8 mouse cellular contexts compared by ENCODE assay signal in the genomic region with DNA sequence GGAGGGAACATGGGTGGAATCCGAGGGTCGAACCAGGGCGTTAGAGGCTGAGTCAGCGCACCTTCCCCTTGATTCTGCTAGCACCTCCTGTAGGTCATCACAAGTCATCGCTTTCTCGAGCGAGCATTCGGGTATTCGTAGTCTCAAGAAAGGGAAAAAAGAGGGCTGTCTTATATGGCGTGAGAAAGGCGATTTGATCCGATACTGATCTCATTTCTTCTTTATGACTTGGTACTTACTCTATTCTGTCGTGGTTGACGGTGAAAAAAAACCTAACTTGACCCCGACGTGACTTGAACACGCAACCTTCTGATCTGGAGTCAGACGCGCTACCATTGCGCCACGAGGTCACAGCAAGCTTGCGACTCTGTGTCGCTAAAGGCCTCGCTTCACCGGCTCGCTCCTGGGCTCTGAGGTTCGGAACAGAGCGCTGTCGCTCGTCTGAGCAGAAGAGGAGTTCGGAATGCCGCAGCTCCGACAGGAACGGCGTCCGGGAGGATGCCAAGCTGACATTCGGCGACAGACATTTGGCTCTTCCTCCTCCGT. TPM values are rescaled to one million over a fixed set of nuclear protein-coding genes. Genes with fewer than 3 reads are reported as not detected.
DNase-seq lines count a peak whose midpoint lies in the region; ATAC-seq lines count a peak whose summit lies in the region.

No protein-coding gene starts in this region.

- DNase-seq in adrenal gland, adult 8-10 months = peak; percentile 90
- peak; percentile 98 for DNase-seq in embryo, embryonic 9.5 days (ENCODE audit: extremely low spot score)
- peak; percentile 81 to 85 for DNase-seq in gastrocnemius, postnatal 4 days (ENCODE audit: low spot score in 2 of 2)
- DNase-seq in left cerebral cortex, postnatal 14 days (ENCODE audit: low spot score in 2 of 2) = peak; percentile 88 to 96
- peak; percentile 84 for DNase-seq in right cerebral cortex, postnatal 14 days
- peak; percentile 95 for DNase-seq in urinary bladder, postnatal 25 days (ENCODE audit: low spot score)

- H3K9me3 ChIP-seq in intestine, embryonic 15.5 days = no peaks in the 10 kb centered on the region

- peak overlapping the region; percentile 58 for H3K9ac ChIP-seq in intestine, embryonic 15.5 days

- ATAC-seq in intestine, embryonic 15.5 days = peak; percentile 90
- peak; percentile 72 for ATAC-seq in megakaryocyte-erythroid progenitor cell, adult 5-6 weeks (replicated peaks; ENCODE audit: low FRiP score, low TSS enrichment, poor library complexity, severe bottlenecking)

- no peaks in the 10 kb centered on the region for H3K4me1 ChIP-seq in intestine, embryonic 15.5 days (replicated peaks)

- peak overlapping the region; percentile 97 for H3K27ac ChIP-seq in intestine, embryonic 15.5 days

- peak overlapping the region; percentile 72 for H3K4me3 ChIP-seq in intestine, embryonic 15.5 days (replicated peaks)

- under 1% methylated on average over 39 of the region's 39 CpGs for WGBS in intestine, embryonic 15.5 days

- intact Hi-C loops in left cerebral cortex, postnatal 14 days (cut with DNase I) = loop anchor here (2.0 to 5.0 kb wide), 3 partner anchors 60 to 303 kb away; no protein-coding TSS in a partner anchor

- no peaks in the 10 kb centered on the region for H3K27me3 ChIP-seq in intestine, embryonic 15.5 days (replicated peaks)

- no peaks in the 10 kb centered on the region for H3K36me3 ChIP-seq in intestine, embryonic 15.5 days

- peak overlapping the region; percentile 64 for H3K4me2 ChIP-seq in intestine, embryonic 15.5 days (replicated peaks)

RNA-seq across cellular contexts. Expression of gene Slc47a1, which starts 29.6 kb away (rescaled TPM):
- total RNA-seq in adrenal gland, adult 8-10 months (2022) = 1 to 10 TPM in 2 of 4 experiments, under 1 TPM in 2; 0.43 to 2.9 (median 0.96) TPM
- total RNA-seq in gastrocnemius, postnatal 4 days (2021) = 1 to 10 TPM; 2.5 to 3.4 TPM
- polyA plus RNA-seq in intestine, embryonic 15.5 days (2015; fragmentation: Nextera tagmentation; extraction: Ambion mirVana) = 4.8 and 5.9 TPM in 2 replicates
- 1 to 10 TPM; 3.7 to 4.1 TPM for total RNA-seq in left cerebral cortex, postnatal 14 days (2021)
- total RNA-seq in megakaryocyte-erythroid progenitor cell, adult 5-6 weeks (2014; fragmentation: Nextera tagmentation) = not detected in 2 replicates
- not detected in 2 replicates for total RNA-seq in megakaryocyte-erythroid progenitor cell, adult 5-6 weeks (2017)

RNA-seq across cellular contexts. Expression of gene Rnf112, which starts 46.2 kb away (rescaled TPM):
- 1 to 10 TPM; 1.7 to 2.3 (median 2.0) TPM for total RNA-seq in adrenal gland, adult 8-10 months (2022)
- 1 to 10 TPM; 1.5 to 1.6 TPM for total RNA-seq in gastrocnemius, postnatal 4 days (2021)
- polyA plus RNA-seq in intestine, embryonic 15.5 days (2015; fragmentation: Nextera tagmentation; extraction: Ambion mirVana) = 1.6 and 1.7 TPM in 2 replicates
- 100 to 1,000 TPM; 275 to 322 TPM for total RNA-seq in left cerebral cortex, postnatal 14 days (2021)
- not detected in 2 replicates for total RNA-seq in megakaryocyte-erythroid progenitor cell, adult 5-6 weeks (2014; fragmentation: Nextera tagmentation)
- total RNA-seq in megakaryocyte-erythroid progenitor cell, adult 5-6 weeks (2017) = not detected in 2 replicates

Comparison
In these comparisons a context has a peak if more than half of its experiments do, and no peak if none do; other contexts are left out.
1. Peak in every context shown above with its lines: DNase-seq, ATAC-seq, H3K4me3 ChIP-seq and H3K27ac ChIP-seq.
2. RNA of gene Rnf112, which starts 46.2 kb away (total RNA-seq): 275 to 322 TPM in left cerebral cortex, postnatal 14 days; 1.7 to 2.3 TPM in adrenal gland, adult 8-10 months, 1.5 to 1.6 TPM in gastrocnemius, postnatal 4 days and not detected in megakaryocyte-erythroid progenitor cell, adult 5-6 weeks; every median in the first group is over 10 times any median in the second.